Mouse (Mus musculus): ENCODE measurements at regions not wholly inside any gene's neighbourhood (a gene's known extent, or its start where the extent isn't known, plus 50 kb on each side); places are given as distances from the start of the nearest gene placed in this dataset.

- no peak overlapping the region for H3K4me2 ChIP-seq (ENCODE audit: low read depth, low read length)
- no peak overlapping the region for H3K4me3 ChIP-seq (ENCODE audit: low read length)
- H3K27ac ChIP-seq (ENCODE audit: low read length), result no peak overlapping the region
- H3K9me3 ChIP-seq (ENCODE audit: control insufficient read depth, low read length), result no peaks in the 10 kb centered on the region
- ATAC-seq (ENCODE audit: low read depth), result no peak
- no peak overlapping the region for H3K9ac ChIP-seq (ENCODE audit: low read length)
- no peaks in the 10 kb centered on the region for H3K27me3 ChIP-seq (ENCODE audit: control insufficient read depth, insufficient read depth, low read depth, low read length)
- H3K36me3 ChIP-seq (ENCODE audit: control insufficient read depth, insufficient read depth, low read length), result no peaks in the 10 kb centered on the region
- 36% methylated on average over 3 of the region's 3 CpGs for WGBS
- H3K4me1 ChIP-seq (replicated peaks; ENCODE audit: control insufficient read depth, insufficient read depth, low read length), result no peaks in the 10 kb centered on the region
Measured at GRCm38 (mm10) chr9:90683319-90683718, 412.7 kb upstream of the Tbc1d2b start.

DNA sequence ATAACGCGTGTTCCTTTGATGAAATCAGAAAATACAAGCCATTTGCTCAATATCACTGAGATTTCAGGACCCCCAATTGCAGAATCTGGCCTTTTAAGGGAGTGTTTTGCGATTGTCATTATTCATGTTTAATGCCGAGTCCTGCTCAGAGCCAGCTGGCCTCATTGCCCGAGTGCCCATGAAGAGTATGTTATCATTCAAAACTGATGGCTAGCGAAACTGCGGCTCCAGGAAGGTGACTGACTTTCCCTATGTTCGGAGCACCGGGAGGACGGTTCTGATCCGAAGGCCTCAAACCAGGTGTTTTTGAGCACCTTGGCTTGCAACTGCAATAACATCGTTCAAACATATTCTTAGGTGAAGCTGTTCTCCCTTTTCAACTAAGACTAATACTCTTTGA, 419.5 kb upstream of the Tbc1d2b start:
- 82% methylated on average over 12 of the region's 12 CpGs for WGBS
- H3K4me3 ChIP-seq (ENCODE audit: low read length), result no peak overlapping the region
- no peak overlapping the region for H3K9ac ChIP-seq (ENCODE audit: low read length)
- ATAC-seq (ENCODE audit: low read depth), result no peak
- H3K4me1 ChIP-seq (replicated peaks; ENCODE audit: control insufficient read depth, insufficient read depth, low read length), result no peaks in the 10 kb centered on the region
- H3K4me2 ChIP-seq (ENCODE audit: low read depth, low read length), result no peak overlapping the region
- no peaks in the 10 kb centered on the region for H3K27me3 ChIP-seq (ENCODE audit: control insufficient read depth, insufficient read depth, low read depth, low read length)
- H3K27ac ChIP-seq (ENCODE audit: low read length), result no peak overlapping the region
- H3K36me3 ChIP-seq (ENCODE audit: control insufficient read depth, insufficient read depth, low read length), result no peaks in the 10 kb centered on the region
- no peaks in the 10 kb centered on the region for H3K9me3 ChIP-seq (ENCODE audit: control insufficient read depth, low read length)

DNA sequence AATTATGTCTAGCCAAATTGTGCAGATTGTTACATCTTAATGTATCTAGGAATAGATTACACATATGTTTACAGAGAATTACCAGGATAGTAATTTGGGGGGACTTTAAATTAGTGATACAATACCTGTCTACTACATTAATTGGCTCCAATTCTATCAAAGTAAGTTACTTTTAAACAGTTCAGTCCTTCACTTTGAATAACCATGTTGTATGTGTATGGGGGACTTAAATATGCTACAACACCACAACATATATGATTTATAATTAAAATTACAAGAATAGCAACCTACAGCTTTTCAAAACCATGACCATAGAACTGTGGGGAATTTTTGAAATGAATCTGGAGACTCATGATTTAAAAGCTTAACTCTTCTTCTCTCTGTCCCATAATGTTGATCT, 420.5 kb upstream of the Tbc1d2b start:
- Histone ChIP-seq H3K4me1 (replicated peaks; ENCODE audit: control insufficient read depth, insufficient read depth, low read length) (no peaks in the 10 kb centered on the region), H3K27me3 (ENCODE audit: control insufficient read depth, insufficient read depth, low read depth, low read length) (no peaks in the 10 kb centered on the region), H3K4me2 (ENCODE audit: low read depth, low read length) (no peak overlapping the region), H3K27ac (ENCODE audit: low read length) (no peak overlapping the region), H3K4me3 (ENCODE audit: low read length) (no peak overlapping the region), H3K9me3 (ENCODE audit: control insufficient read depth, low read length) (no peaks in the 10 kb centered on the region), H3K9ac (ENCODE audit: low read length) (no peak overlapping the region), H3K36me3 (ENCODE audit: control insufficient read depth, insufficient read depth, low read length) (no peaks in the 10 kb centered on the region)
- no peak for ATAC-seq (ENCODE audit: low read depth)

- Histone ChIP-seq H3K9ac (ENCODE audit: low read length) (no peak overlapping the region), H3K4me3 (ENCODE audit: low read length) (no peak overlapping the region), H3K4me2 (ENCODE audit: low read depth, low read length) (no peak overlapping the region), H3K4me1 (replicated peaks; ENCODE audit: control insufficient read depth, insufficient read depth, low read length) (no peaks in the 10 kb centered on the region), H3K27ac (ENCODE audit: low read length) (no peak overlapping the region), H3K27me3 (ENCODE audit: control insufficient read depth, insufficient read depth, low read depth, low read length) (no peaks in the 10 kb centered on the region), H3K36me3 (ENCODE audit: control insufficient read depth, insufficient read depth, low read length) (no peaks in the 10 kb centered on the region), H3K9me3 (ENCODE audit: control insufficient read depth, low read length) (no peaks in the 10 kb centered on the region)
- WGBS, result 70% methylated on average over 12 of the region's 12 CpGs
- no peak for ATAC-seq (ENCODE audit: low read depth)
Measured at GRCm38 (mm10) chr9:90691676-90692661, 421.4 kb upstream of the Tbc1d2b start.

DNA sequence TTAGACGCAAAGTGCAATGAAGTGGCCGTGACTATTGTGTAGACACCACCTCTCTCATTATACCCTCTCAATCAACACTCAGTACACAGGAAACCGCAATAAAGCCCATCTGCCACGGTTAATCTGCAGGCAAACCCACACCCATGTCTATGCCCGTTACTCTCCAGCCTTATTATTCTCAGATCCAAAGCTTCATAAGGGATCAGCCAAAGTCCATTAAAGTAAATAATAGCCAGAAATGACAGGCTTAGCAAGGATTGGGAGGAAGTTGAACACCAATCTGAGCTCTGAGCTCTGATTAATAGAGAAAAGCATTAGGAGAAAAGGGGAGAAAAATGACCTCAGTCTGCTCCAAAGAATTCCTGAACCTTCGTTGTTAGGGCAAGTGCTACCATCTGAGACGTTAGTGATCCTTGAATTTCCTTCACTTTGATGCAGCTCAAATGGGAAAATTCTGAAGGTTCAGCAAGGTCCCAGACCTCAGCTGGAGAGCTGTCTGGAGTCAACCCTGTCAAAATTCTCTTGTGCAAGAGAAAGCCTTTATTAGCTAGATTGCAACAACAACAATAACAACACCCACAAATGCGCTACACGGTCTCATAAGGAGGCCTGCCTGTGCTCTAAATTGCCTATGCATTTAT, 422.5 kb upstream of the Tbc1d2b start:
- no peaks in the 10 kb centered on the region for H3K4me1 ChIP-seq (replicated peaks; ENCODE audit: control insufficient read depth, insufficient read depth, low read length)
- ATAC-seq (ENCODE audit: low read depth), result no peak
- 60% methylated on average over 9 of the region's 9 CpGs for WGBS

DNA sequence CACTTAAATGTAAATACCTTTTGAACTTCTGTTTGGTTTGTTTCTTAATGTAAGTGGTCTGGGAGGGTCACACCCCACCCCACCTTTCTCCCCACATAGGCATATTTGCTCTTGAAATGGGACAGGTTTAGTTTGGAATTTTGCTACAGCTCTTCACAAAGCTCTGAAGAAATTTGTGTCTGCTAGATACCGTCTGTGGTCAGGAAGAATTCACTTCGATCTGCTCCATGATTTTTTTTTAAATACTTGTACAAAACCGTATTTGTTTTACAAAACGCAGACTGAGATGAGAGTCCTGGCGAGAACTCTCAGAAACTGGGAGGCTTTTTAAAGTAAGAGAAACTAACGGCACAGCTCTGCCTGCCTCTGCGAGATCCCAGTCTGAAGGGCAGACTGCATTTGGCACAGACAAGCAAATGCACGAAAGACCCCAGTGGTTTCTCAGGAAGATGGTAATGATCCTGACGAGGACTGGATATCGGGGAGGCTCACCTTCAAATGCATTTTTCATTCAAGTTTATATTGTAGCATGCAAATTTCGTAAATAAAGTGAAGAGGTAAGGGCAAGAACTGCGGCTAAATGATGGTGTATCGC, 423.5 kb upstream of the Tbc1d2b start:
- Histone ChIP-seq H3K9ac (ENCODE audit: low read length) (no peak overlapping the region), H3K27me3 (ENCODE audit: control insufficient read depth, insufficient read depth, low read depth, low read length) (no peaks in the 10 kb centered on the region), H3K4me1 (replicated peaks; ENCODE audit: control insufficient read depth, insufficient read depth, low read length) (no peaks in the 10 kb centered on the region), H3K27ac (ENCODE audit: low read length) (no peak overlapping the region), H3K4me3 (ENCODE audit: low read length) (no peak overlapping the region), H3K4me2 (ENCODE audit: low read depth, low read length) (no peak overlapping the region), H3K9me3 (ENCODE audit: control insufficient read depth, low read length) (no peaks in the 10 kb centered on the region), H3K36me3 (ENCODE audit: control insufficient read depth, insufficient read depth, low read length) (no peaks in the 10 kb centered on the region)
- no peak for ATAC-seq (ENCODE audit: low read depth)
- 52% methylated on average over 13 of the region's 13 CpGs for WGBS

More for the DNA sequence above, 422.5 kb upstream of the Tbc1d2b start:
- no peaks in the 10 kb centered on the region for H3K9me3 ChIP-seq (ENCODE audit: control insufficient read depth, low read length)
- no peaks in the 10 kb centered on the region for H3K36me3 ChIP-seq (ENCODE audit: control insufficient read depth, insufficient read depth, low read length)
- H3K9ac ChIP-seq (ENCODE audit: low read length), result no peak overlapping the region
- H3K27me3 ChIP-seq (ENCODE audit: control insufficient read depth, insufficient read depth, low read depth, low read length), result no peaks in the 10 kb centered on the region
- no peak overlapping the region for H3K4me3 ChIP-seq (ENCODE audit: low read length)
- H3K4me2 ChIP-seq (ENCODE audit: low read depth, low read length), result no peak overlapping the region
- H3K27ac ChIP-seq (ENCODE audit: low read length), result no peak overlapping the region

DNA sequence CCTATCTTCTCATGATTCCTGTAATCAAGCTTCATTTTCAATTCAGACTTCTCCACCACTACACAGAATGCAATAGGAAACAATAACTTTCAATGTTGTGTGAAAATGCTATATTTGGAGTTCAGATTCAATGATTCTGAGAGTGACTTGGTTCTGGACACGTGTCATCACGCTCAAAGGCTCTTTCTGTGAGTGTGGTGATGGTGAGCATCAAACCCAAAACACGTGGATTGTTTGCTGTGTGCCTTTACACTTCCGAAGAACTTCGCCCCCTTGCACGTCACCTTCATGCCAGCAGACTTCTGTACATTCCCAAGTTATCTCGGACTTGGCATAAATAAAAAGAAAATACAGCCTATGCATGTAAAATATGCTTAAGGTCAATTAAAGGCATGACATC, 425.1 kb upstream of the Tbc1d2b start:
- Histone ChIP-seq H3K36me3 (ENCODE audit: control insufficient read depth, insufficient read depth, low read length) (no peaks in the 10 kb centered on the region), H3K4me1 (replicated peaks; ENCODE audit: control insufficient read depth, insufficient read depth, low read length) (no peaks in the 10 kb centered on the region), H3K9ac (ENCODE audit: low read length) (no peak overlapping the region), H3K27me3 (ENCODE audit: control insufficient read depth, insufficient read depth, low read depth, low read length) (no peaks in the 10 kb centered on the region), H3K9me3 (ENCODE audit: control insufficient read depth, low read length) (no peaks in the 10 kb centered on the region), H3K4me2 (ENCODE audit: low read depth, low read length) (no peak overlapping the region), H3K4me3 (ENCODE audit: low read length) (no peak overlapping the region), H3K27ac (ENCODE audit: low read length) (no peak overlapping the region)
- no peak for ATAC-seq (ENCODE audit: low read depth)
- WGBS, result 72% methylated on average over 7 of the region's 7 CpGs

DNA sequence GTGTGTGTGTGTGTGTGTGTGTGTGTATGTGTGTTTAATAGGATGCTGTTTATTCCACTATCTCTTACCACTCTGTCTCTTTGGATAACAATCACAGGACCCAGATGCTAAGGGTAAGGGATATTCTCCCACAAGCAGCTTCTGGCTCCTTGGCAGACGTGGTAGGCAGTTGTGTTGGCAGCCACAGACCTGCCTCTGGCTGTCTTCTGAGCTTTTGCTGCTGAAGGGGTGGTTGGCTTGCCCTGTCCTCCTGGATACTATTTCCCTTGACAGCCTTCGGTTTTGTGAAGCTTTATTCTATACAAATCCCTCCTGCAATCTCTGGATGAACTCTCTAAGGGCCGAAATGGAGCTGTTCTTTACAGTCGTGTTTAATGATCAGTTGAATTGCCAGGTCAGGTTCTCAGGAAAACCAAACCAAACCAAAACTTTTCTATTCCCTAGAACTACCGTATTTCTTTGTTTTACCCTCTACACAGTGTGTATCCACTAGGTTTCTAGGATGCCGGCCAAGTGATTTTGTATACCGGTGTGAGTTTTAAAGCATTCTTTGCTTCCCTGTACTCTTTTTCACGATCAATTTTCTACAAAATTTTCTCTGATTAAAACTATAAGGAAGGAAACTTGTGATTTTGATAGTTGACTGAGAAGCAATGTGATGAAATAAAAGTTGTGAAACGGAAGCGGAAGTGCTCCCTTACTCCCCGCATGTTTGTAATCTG, 426.8 kb upstream of the Tbc1d2b start:
- H3K9ac ChIP-seq (ENCODE audit: low read length), result no peak overlapping the region
- no peaks in the 10 kb centered on the region for H3K9me3 ChIP-seq (ENCODE audit: control insufficient read depth, low read length)
- H3K27ac ChIP-seq (ENCODE audit: low read length), result no peak overlapping the region
- no peaks in the 10 kb centered on the region for H3K36me3 ChIP-seq (ENCODE audit: control insufficient read depth, insufficient read depth, low read length)
- no peaks in the 10 kb centered on the region for H3K4me1 ChIP-seq (replicated peaks; ENCODE audit: control insufficient read depth, insufficient read depth, low read length)
- 62% methylated on average over 11 of the region's 11 CpGs for WGBS
- H3K27me3 ChIP-seq (ENCODE audit: control insufficient read depth, insufficient read depth, low read depth, low read length), result no peaks in the 10 kb centered on the region
- ATAC-seq (ENCODE audit: low read depth), result no peak
- H3K4me3 ChIP-seq (ENCODE audit: low read length), result no peak overlapping the region
- no peak overlapping the region for H3K4me2 ChIP-seq (ENCODE audit: low read depth, low read length)

- no peak for ATAC-seq (ENCODE audit: low read depth)
- no peak overlapping the region for H3K4me3 ChIP-seq (ENCODE audit: low read length)
- no peak overlapping the region for H3K27ac ChIP-seq (ENCODE audit: low read length)
- 54% methylated on average over 7 of the region's 7 CpGs for WGBS
- H3K4me1 ChIP-seq (replicated peaks; ENCODE audit: control insufficient read depth, insufficient read depth, low read length), result no peaks in the 10 kb centered on the region
- H3K9ac ChIP-seq (ENCODE audit: low read length), result no peak overlapping the region
- H3K27me3 ChIP-seq (ENCODE audit: control insufficient read depth, insufficient read depth, low read depth, low read length), result no peaks in the 10 kb centered on the region
- no peak overlapping the region for H3K4me2 ChIP-seq (ENCODE audit: low read depth, low read length)
- H3K9me3 ChIP-seq (ENCODE audit: control insufficient read depth, low read length), result no peaks in the 10 kb centered on the region
- no peaks in the 10 kb centered on the region for H3K36me3 ChIP-seq (ENCODE audit: control insufficient read depth, insufficient read depth, low read length)
Measured at GRCm38 (mm10) chr9:90698439-90698838, 427.8 kb upstream of the Tbc1d2b start.

Data from lung, embryonic 16.5 days (tissue).